Mouse (Mus musculus): ENCODE results near the gene Optn.

DNA sequence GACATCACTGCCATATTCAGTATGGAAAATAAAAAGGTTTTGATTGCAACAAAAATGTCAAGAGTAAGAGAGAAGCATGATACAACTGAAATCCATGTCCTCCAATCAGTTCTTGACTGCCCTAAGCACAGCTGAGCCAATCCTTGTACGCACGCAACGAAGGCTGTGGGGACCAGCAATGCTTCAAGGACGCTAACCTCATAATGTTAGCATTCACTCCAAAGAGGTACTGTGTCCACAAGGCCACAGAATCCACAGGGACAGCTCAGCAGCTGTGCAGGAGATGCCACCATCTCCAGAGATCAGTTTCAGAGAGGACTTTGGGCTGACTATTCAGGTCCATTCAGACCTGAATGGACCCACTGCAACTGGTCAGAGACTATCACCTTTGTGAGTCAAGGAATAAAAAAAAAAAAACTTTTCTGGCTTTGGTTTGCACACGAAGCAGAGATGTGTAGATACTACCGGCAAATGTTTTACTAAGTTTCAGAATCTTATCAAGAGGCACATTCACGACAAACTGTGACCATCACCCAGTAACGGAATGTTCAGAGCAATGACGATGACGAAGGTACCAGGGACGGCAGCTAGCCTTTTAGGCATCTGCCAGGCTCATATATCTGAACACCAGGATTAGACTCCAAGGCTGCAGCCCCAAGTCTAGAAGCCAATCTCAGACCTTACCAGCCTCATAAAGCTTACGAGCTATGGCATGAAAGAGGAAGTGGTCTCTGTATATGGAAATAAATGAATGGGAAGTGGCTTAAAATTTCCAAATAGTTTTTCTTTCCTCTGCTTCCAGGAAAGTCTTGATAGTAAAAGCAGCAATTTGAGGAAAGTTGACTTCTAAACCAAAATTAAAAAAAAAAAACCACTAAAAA lies 23.3 kb downstream of the Optn start:
- TF ChIP-seq CTCF (IDR thresholded peaks at IDR 0.05; ENCODE audit: low read depth, low read length), result no peak
- TF ChIP-seq POLR2A (IDR thresholded peaks at IDR 0.05; ENCODE audit: extremely low read depth, insufficient read depth, low read length), result no peak
